Mouse (Mus musculus) CH12.LX (cell line): ENCODE measurements around the gene Nrros. TPM values are rescaled to one million over a fixed set of nuclear protein-coding genes. Genes with fewer than 3 reads are reported as not detected.

Source experiments
- DNase-seq: peaks from one replicate; pipeline ENCODE4 v3.0.0-alpha.2; 2013; ENCODE audit errors: extremely low read depth
- H3K27ac ChIP-seq: 2 replicates; pipeline ENCODE4 v1.5.1; 2012; ENCODE audit warnings: low read depth, mild to moderate bottlenecking, control low read depth, moderate library complexity; ENCODE audit not compliant: insufficient read depth
- H3K27me3 ChIP-seq: replicated peaks from 2 replicates; pipeline ENCODE3; 2012; ENCODE audit warnings: inconsistent platforms
- H3K36me3 ChIP-seq, 2 experiments: replicated peaks in 1 of 2; 2 replicates each; pipeline versions ENCODE3 to v1.6.1; 2012; ENCODE audit warnings: inconsistent platforms in 1 of 2, low read length in 1 of 2, mild to moderate bottlenecking in 1 of 2, mixed read lengths in 1 of 2, moderate library complexity in 1 of 2; ENCODE audit not compliant: control insufficient read depth in 1 of 2, insufficient read depth in 1 of 2
- H3K4me1 ChIP-seq, 2 experiments: 2 replicates each; pipeline ENCODE4 v1.6.1; 2012; ENCODE audit warnings: inconsistent platforms in 1 of 2, moderate library complexity in 1 of 2; ENCODE audit not compliant: insufficient read depth in 2 of 2, control insufficient read depth in 1 of 2
- H3K4me2 ChIP-seq: 2 replicates; pipeline ENCODE4 v1.6.1; 2012; ENCODE audit warnings: low read depth, mild to moderate bottlenecking, control low read depth; ENCODE audit not compliant: poor library complexity, insufficient read depth, severe bottlenecking
- H3K4me3 ChIP-seq, 3 experiments: fragments of 150-350 bp in 1 of 3; sonication (generic) in 1 of 3; replicated peaks in 1 of 3; 2 replicates each; pipeline versions ENCODE3 to v1.5.1; 2011 to 2012; ENCODE audit warnings: low read depth in 2 of 3, low read length in 2 of 3, mild to moderate bottlenecking in 2 of 3, moderate library complexity in 2 of 3, control low read depth in 1 of 3, improper control_type of control experiment in 1 of 3, inconsistent platforms in 1 of 3, mixed read lengths in 1 of 3; ENCODE audit not compliant: poor library complexity in 1 of 3
- H3K79me2 ChIP-seq: replicated peaks from 2 replicates; pipeline ENCODE4 v1.6.1; 2012; ENCODE audit warnings: mild to moderate bottlenecking, moderate library complexity; ENCODE audit not compliant: control insufficient read depth, poor library complexity, insufficient read depth, severe bottlenecking; ENCODE audit errors: extremely low read depth
- H3K9ac ChIP-seq: 2 replicates; pipeline ENCODE4 v1.6.1; 2012; ENCODE audit warnings: low read depth, mild to moderate bottlenecking, control low read depth, moderate library complexity; ENCODE audit not compliant: insufficient read depth
- H3K9me3 ChIP-seq: replicated peaks from 2 replicates; pipeline ENCODE3; 2012; ENCODE audit warnings: low read length, inconsistent platforms, mixed read lengths
- BHLHE40 ChIP-seq: IDR thresholded peaks from 2 replicates; pipeline ENCODE4 v1.6.1; 2011; ENCODE audit warnings: mild to moderate bottlenecking, low read depth, low read length, improper control_type of control experiment
- CHD1 ChIP-seq: IDR thresholded peaks from 2 replicates; pipeline ENCODE4 v1.6.1; 2012; ENCODE audit warnings: low read depth, low read length, improper control_type of control experiment, inconsistent platforms
- CTCF ChIP-seq, 2 experiments: IDR thresholded peaks in 1 of 2; conservative IDR thresholded peaks in 1 of 2; 2 replicates each; pipeline ENCODE4 v1.5.1; 2011 to 2012; ENCODE audit warnings: low read depth in 2 of 2, low read length in 2 of 2, improper control_type of control experiment in 1 of 2, inconsistent platforms in 1 of 2, mild to moderate bottlenecking in 1 of 2, moderate library complexity in 1 of 2
- E2F4 ChIP-seq: IDR thresholded peaks from 2 replicates; pipeline ENCODE4 v1.6.1; 2011; ENCODE audit warnings: low read depth, low read length, improper control_type of control experiment; ENCODE audit not compliant: insufficient replicate concordance
- ELF1 ChIP-seq: IDR thresholded peaks from 2 replicates; pipeline ENCODE4 v1.6.1; 2014; ENCODE audit warnings: low read depth, mild to moderate bottlenecking, inconsistent platforms, low read length, improper control_type of control experiment
- GABPA ChIP-seq: IDR thresholded peaks from 2 replicates; pipeline ENCODE4 v1.6.1; 2012; ENCODE audit warnings: low read depth, low read length, improper control_type of control experiment, inconsistent platforms; ENCODE audit not compliant: insufficient replicate concordance
- HCFC1 ChIP-seq: IDR thresholded peaks from 2 replicates; pipeline ENCODE4 v1.6.1; 2012; ENCODE audit warnings: low read depth, mild to moderate bottlenecking, inconsistent platforms, low read length, improper control_type of control experiment
- IRF4 ChIP-seq: IDR thresholded peaks from 2 replicates; pipeline ENCODE4 v1.6.1; 2014; ENCODE audit warnings: low read depth, mild to moderate bottlenecking, inconsistent platforms, low read length, improper control_type of control experiment
- JUN ChIP-seq: IDR thresholded peaks from 2 replicates; pipeline ENCODE4 v1.6.1; 2011; ENCODE audit warnings: low read depth, mild to moderate bottlenecking, low read length, improper control_type of control experiment, moderate library complexity; ENCODE audit not compliant: insufficient read depth
- JUND ChIP-seq: conservative IDR thresholded peaks from 2 replicates; pipeline ENCODE4 v1.6.1; 2011; ENCODE audit warnings: low read depth, low read length, improper control_type of control experiment
- KAT2A ChIP-seq: IDR thresholded peaks from 2 replicates; pipeline ENCODE4 v1.6.1; 2012; ENCODE audit warnings: low read length, improper control_type of control experiment, inconsistent platforms; ENCODE audit not compliant: insufficient replicate concordance
- MAFK ChIP-seq: IDR thresholded peaks from 2 replicates; pipeline ENCODE4 v1.6.1; 2011; ENCODE audit warnings: low read length, improper control_type of control experiment; ENCODE audit not compliant: insufficient replicate concordance
- MAX ChIP-seq: IDR thresholded peaks from 2 replicates; pipeline ENCODE4 v1.6.1; 2011; ENCODE audit warnings: low read length, improper control_type of control experiment
- MAZ ChIP-seq: IDR thresholded peaks from 2 replicates; pipeline ENCODE4 v1.6.1; 2012; ENCODE audit warnings: low read depth, mild to moderate bottlenecking, inconsistent platforms, low read length, improper control_type of control experiment, moderate library complexity
- MEF2A ChIP-seq: IDR thresholded peaks from 2 replicates; pipeline ENCODE4 v1.6.1; 2014; ENCODE audit warnings: low read depth, mild to moderate bottlenecking, inconsistent platforms, low read length, improper control_type of control experiment, borderline replicate concordance
- MXI1 ChIP-seq: IDR thresholded peaks from 2 replicates; pipeline ENCODE4 v1.6.1; 2011; ENCODE audit warnings: mild to moderate bottlenecking, low read depth, low read length, improper control_type of control experiment
- MYC ChIP-seq: IDR thresholded peaks from 2 replicates; pipeline ENCODE4 v1.6.1; 2011; ENCODE audit warnings: low read depth, mild to moderate bottlenecking, improper control_type of control experiment, low read length
- NELFE ChIP-seq: IDR thresholded peaks from 2 replicates; pipeline ENCODE4 v1.6.1; 2011; ENCODE audit warnings: low read depth, low read length, improper control_type of control experiment
- NRF1 ChIP-seq: IDR thresholded peaks from 2 replicates; pipeline ENCODE4 v1.6.1; 2014; ENCODE audit warnings: low read depth, mild to moderate bottlenecking, inconsistent platforms, low read length, improper control_type of control experiment, moderate library complexity
- PAX5 ChIP-seq: IDR thresholded peaks from 2 replicates; pipeline ENCODE4 v1.6.1; 2012; ENCODE audit warnings: low read length, inconsistent platforms, mixed read lengths
- POLR2A ChIP-seq: IDR thresholded peaks from 2 replicates; pipeline ENCODE4 v1.6.1; 2011; ENCODE audit warnings: low read depth, mild to moderate bottlenecking, improper control_type of control experiment, low read length
- POLR2AphosphoS2 ChIP-seq: IDR thresholded peaks from 2 replicates; pipeline ENCODE4 v1.6.1; 2011; ENCODE audit warnings: low read depth, low read length, improper control_type of control experiment
- RAD21 ChIP-seq: IDR thresholded peaks from 2 replicates; pipeline ENCODE4 v1.6.1; 2011; ENCODE audit warnings: low read depth, mild to moderate bottlenecking, low read length, improper control_type of control experiment, moderate library complexity
- RCOR1 ChIP-seq: conservative IDR thresholded peaks from 2 replicates; pipeline ENCODE4 v1.6.1; 2012; ENCODE audit warnings: low read depth, mild to moderate bottlenecking, inconsistent platforms, low read length, improper control_type of control experiment
- SIN3A ChIP-seq: IDR thresholded peaks from 2 replicates; pipeline ENCODE4 v1.6.1; 2012; ENCODE audit warnings: low read length, improper control_type of control experiment, inconsistent platforms
- SMC3 ChIP-seq: IDR thresholded peaks from 2 replicates; pipeline ENCODE4 v1.6.1; 2011; ENCODE audit warnings: low read depth, low read length, improper control_type of control experiment
- TBP ChIP-seq: conservative IDR thresholded peaks from 2 replicates; pipeline ENCODE4 v1.6.1; 2011; ENCODE audit warnings: low read depth, low read length, improper control_type of control experiment
- USF1 ChIP-seq: IDR thresholded peaks from 2 replicates; pipeline ENCODE4 v1.6.1; 2014; ENCODE audit warnings: low read depth, mild to moderate bottlenecking, inconsistent platforms, low read length, improper control_type of control experiment
- ZC3H11A ChIP-seq: IDR thresholded peaks from 2 replicates; pipeline ENCODE4 v1.6.1; 2012; ENCODE audit warnings: low read depth, mild to moderate bottlenecking, inconsistent platforms, low read length, improper control_type of control experiment
- ZKSCAN1 ChIP-seq: IDR thresholded peaks from 2 replicates; pipeline ENCODE4 v1.6.1; 2012; ENCODE audit warnings: low read depth, inconsistent platforms, low read length, improper control_type of control experiment, borderline replicate concordance
- ZNF384 ChIP-seq: IDR thresholded peaks from 2 replicates; pipeline ENCODE4 v1.6.1; 2012; ENCODE audit warnings: low read depth, low read length, improper control_type of control experiment, inconsistent platforms
- dilution Hi-C: fragments of 300-500 bp; cut with MboI; formaldehyde crosslinking; loops from 2 replicates; pipeline ENCODE4 v1.14.3; 2020; ENCODE audit warnings: low sequenced_read_pairs; ENCODE audit not compliant: extremely low pct_unique_long_range_greater_than_20kb, extremely low pct_ligation_motif_present
- in situ Hi-C: fragments of 300-500 bp; cut with MboI; formaldehyde crosslinking; loops from 3 replicates; pipeline ENCODE4 v1.14.3; 2019; ENCODE audit warnings: low sequenced_read_pairs, low pct_ligation_motif_present, low pct_unique_long_range_greater_than_20kb, mixed read lengths
- polyA plus RNA-seq: library from polyadenylated mRNA; unstranded; fragments of >175 nt; gene quantifications from 2 replicates; pipeline ENCODE4 v1.2.1, GENCODE M21; 2012; ENCODE audit warnings: low read depth; ENCODE audit not compliant: insufficient read length
- total RNA-seq, 2 experiments: library from RNA; depleted of rRNA; stranded (reverse); fragments of 300-350 nt in 1 of 2; fragments of >200 nt in 1 of 2; gene quantifications; 2 replicates each; pipeline ENCODE4 v1.2.3; 2012 to 2014

Nrros gene
- total and polyA plus RNA-seq, 3 experiments, result 49.6 to 71.0 (median 64.3) TPM

- TF ChIP-seq MEF2A (peak; percentile 74; the same call in 1 of the 2 replicates), HCFC1 (peak; percentile 80), JUND (no peak), E2F4 (no peak), CTCF (conservative IDR thresholded peaks at IDR 0.05 in 1 of 2, IDR thresholded peaks at IDR 0.05 in 1 of 2; ENCODE audit: low read depth in 2 of 2, low read length in 2 of 2) (no peak), MAZ (peak; percentile 52; the same call in 1 of the 2 replicates), POLR2A (peak; percentile 82), ELF1 (peak; percentile 97), RAD21 (no peak; the same call in 1 of the 2 replicates), TBP (peak; percentile 82), IRF4 (peak; percentile 70), MXI1 (peak; percentile 82), BHLHE40 (peak; percentile 71), ZNF384 (no peak), CHD1 (no peak), GABPA (no peak), SIN3A (peak; percentile 77), ZC3H11A (no peak)
Observed at GRCm38 (mm10) chr16:32130190-32130826, 35.1 kb downstream of the Nrros start (continued).

DNA sequence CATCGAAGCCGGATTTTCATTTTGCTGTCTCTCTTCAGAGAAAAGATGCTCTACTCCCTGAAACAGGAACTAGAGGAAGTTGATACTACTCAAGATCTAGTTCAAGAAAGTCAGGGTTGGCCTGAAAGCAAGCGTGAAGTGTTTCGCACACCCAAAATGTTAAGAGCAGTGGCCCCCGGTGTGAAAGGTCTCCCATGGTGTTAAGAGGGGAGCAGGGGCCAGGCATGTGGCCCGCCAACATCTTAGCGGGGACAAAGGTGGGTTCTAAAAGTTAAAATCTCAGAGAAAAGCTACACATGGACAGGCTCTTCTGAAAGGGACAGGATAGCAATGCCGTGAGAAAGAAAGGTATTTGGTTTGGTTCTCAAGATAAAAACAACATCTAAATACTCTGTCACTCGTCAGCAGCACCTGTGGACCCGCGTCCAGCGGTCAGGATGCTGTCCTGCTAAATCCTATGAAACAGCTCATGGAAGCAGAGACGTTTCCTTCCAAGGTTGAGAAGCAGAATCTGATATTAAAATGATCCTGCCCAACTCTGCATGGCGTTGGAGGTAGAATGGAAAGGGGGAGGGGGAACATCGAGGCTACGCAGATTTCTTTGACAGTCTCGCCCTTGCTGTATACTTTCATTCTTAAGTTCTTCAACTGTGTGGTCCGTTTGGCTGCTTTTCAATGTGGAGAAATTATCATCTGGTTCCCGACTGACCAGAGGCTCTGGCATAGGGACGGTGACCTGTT lies 35.8 kb downstream of the Nrros start:
- H3K4me3 ChIP-seq, result peak overlapping the region; percentile 50 to 61 (median 52)
- peaks cover 18 to 53% of the 10 kb centered on the region in 2 experiments for H3K4me1 ChIP-seq
- H3K36me3 ChIP-seq, result peaks cover 0 to 3% of the 10 kb centered on the region in 2 experiments
- DNase-seq, result peak; percentile 47
- H3K27ac ChIP-seq, result peak overlapping the region; percentile 39
- H3K9ac ChIP-seq, result peak overlapping the region; percentile 83
- dilution Hi-C loops, result no loop called here
- H3K79me2 ChIP-seq, result no peaks in the 10 kb centered on the region
- no peaks in the 10 kb centered on the region for H3K9me3 ChIP-seq
- in situ Hi-C loops, result loop anchor here (5.0 kb wide), 1 partner anchor 33 kb away; no protein-coding TSS in a partner anchor
- peak overlapping the region; percentile 84 for H3K4me2 ChIP-seq
- H3K27me3 ChIP-seq, result peaks cover 2% of the 10 kb centered on the region
- TF ChIP-seq POLR2AphosphoS2 (0 out of 2 replicates have a peak, but pooled peaks have one; percentile 7), USF1 (no peak), NRF1 (no peak), RCOR1 (peak; percentile 81; the same call in 1 of the 2 replicates), E2F4 (no peak), TBP (peak; percentile 58; the same call in 1 of the 2 replicates), CHD1 (peak; percentile 88), ZC3H11A (no peak), JUND (0 out of 2 replicates have a peak, but pooled peaks have one; percentile 6), MEF2A (no peak), MAZ (0 out of 2 replicates have a peak, but pooled peaks have one; percentile 5), CTCF (conservative IDR thresholded peaks at IDR 0.05 in 1 of 2, IDR thresholded peaks at IDR 0.05 in 1 of 2; ENCODE audit: low read depth in 2 of 2, low read length in 2 of 2) (no peak), PAX5 (no peak), MAFK (peak; percentile 34; the same call in 1 of the 2 replicates), MYC (peak; percentile 61), ZNF384 (no peak), NELFE (no peak; the same call in 1 of the 2 replicates), SIN3A (no peak), IRF4 (no peak), SMC3 (no peak), MXI1 (no peak), JUN (no peak), KAT2A (no peak), HCFC1 (no peak), MAX (peak; percentile 69; the same call in 1 of the 2 replicates), ZKSCAN1 (no peak), GABPA (no peak)
